Mouse (Mus musculus) heart, adult 2 months (tissue): ENCODE measurements around the gene Tifab.

Experiments used
- CTCF ChIP-seq: fragments of 200-600 bp; IDR thresholded peaks from 2 replicates; pipeline ENCODE4 v1.8.1; 2022; ENCODE audit warnings: antibody characterized with exemption, mild to moderate bottlenecking, moderate library complexity
- EP300 ChIP-seq: fragments of 200-500 bp; IDR thresholded peaks from 2 replicates; pipeline ENCODE4 v1.6.1; 2011; ENCODE audit warnings: low read depth, low read length, control low read depth; ENCODE audit not compliant: insufficient read depth
- POLR2A ChIP-seq: fragments of 200-500 bp; IDR thresholded peaks from 2 replicates; pipeline ENCODE4 v1.6.1; 2011; ENCODE audit warnings: mild to moderate bottlenecking, low read depth, low read length, control low read depth; ENCODE audit not compliant: insufficient read depth

GRCm38 (mm10) chr13:56132326-56132936, 46.3 kb downstream of the Tifab start:
- TF ChIP-seq CTCF (no peak), POLR2A (no peak), EP300 (no peak)
